Mouse (Mus musculus) forebrain, embryonic 10.5 days (tissue): ENCODE data around the gene Hid1. TPM values are rescaled to one million over a fixed set of nuclear protein-coding genes. Genes with fewer than 3 reads are reported as not detected.

Experiments
- DNase-seq: peaks from one replicate; pipeline ENCODE4 v3.0.0-alpha.2; 2017; ENCODE audit warnings: low spot score; ENCODE audit errors: extremely low spot score
- H3K27ac ChIP-seq: fragments of 300-500 bp; sonication (generic); 2 replicates; pipeline ENCODE4 v1.5.1; 2016; ENCODE audit warnings: mild to moderate bottlenecking
- H3K27me3 ChIP-seq: fragments of 300-500 bp; sonication (generic); 2 replicates; pipeline ENCODE4 v1.6.1; 2016; ENCODE audit warnings: mild to moderate bottlenecking; ENCODE audit not compliant: poor library complexity, severe bottlenecking
- H3K36me3 ChIP-seq: fragments of 300-500 bp; sonication (generic); replicated peaks from 2 replicates; pipeline ENCODE4 v1.6.1; 2016; ENCODE audit warnings: mild to moderate bottlenecking, moderate library complexity
- H3K4me1 ChIP-seq: fragments of 300-500 bp; sonication (generic); 2 replicates; pipeline ENCODE4 v1.6.1; 2016
- H3K4me3 ChIP-seq: fragments of 300-500 bp; sonication (generic); 2 replicates; pipeline ENCODE4 v1.5.1; 2016; ENCODE audit warnings: mild to moderate bottlenecking, moderate library complexity
- H3K9me3 ChIP-seq: fragments of 300-500 bp; sonication (generic); 2 replicates; pipeline ENCODE4 v1.6.1; 2016; ENCODE audit warnings: mild to moderate bottlenecking, moderate library complexity
- WGBS: fragments of 180-500 bp; shearing (Covaris S2); methylation state at CpG from one replicate; pipeline ENCODE4 v1.1.7; 2016; 5-methylcytosine and 5-hydroxymethylcytosine counted together
- polyA plus RNA-seq: library from polyadenylated mRNA; unstranded; fragments of >200 nt; fragmentation: Nextera tagmentation; extraction: Ambion mirVana; gene quantifications from 2 replicates; pipeline ENCODE4 v1.2.1, GENCODE M21; 2016

The Hid1 gene
- polyA plus RNA-seq, 1 experiment from 2014 or later = 18.2 TPM

- Histone ChIP-seq H3K27ac (peak overlapping the region; percentile 98), H3K4me3 (peak overlapping the region; percentile 95), H3K4me1 (peaks cover 51% of the 10 kb centered on the region), H3K9me3 (no peaks in the 10 kb centered on the region), H3K36me3 (peaks cover 42% of the 10 kb centered on the region), H3K27me3 (no peaks in the 10 kb centered on the region)
- WGBS = 70% methylated on average over 5 of the region's 5 CpGs
- DNase-seq = no peak
These were observed 17.0 kb upstream of the Hid1 start for GRCm38 (mm10) chr11:115384587-115384986.

- Histone ChIP-seq H3K27ac (peak overlapping the region; percentile 98), H3K9me3 (no peaks in the 10 kb centered on the region), H3K27me3 (no peaks in the 10 kb centered on the region), H3K4me3 (peak overlapping the region; percentile 95), H3K36me3 (peaks cover 35% of the 10 kb centered on the region), H3K4me1 (peaks cover 51% of the 10 kb centered on the region)
- 63% methylated on average over 16 of the region's 16 CpGs for WGBS
- no peak for DNase-seq
These were observed 16.3 kb upstream of the Hid1 start for GRCm38 (mm10) chr11:115383701-115384474.

GRCm38 (mm10) chr11:115382891-115383290 is 15.3 kb upstream of the Hid1 start:
- peak overlapping the region; percentile 95 for H3K4me3 ChIP-seq
- peaks cover 3% of the 10 kb centered on the region; the same call in 1 of the 2 replicates for H3K9me3 ChIP-seq
- H3K27me3 ChIP-seq = no peaks in the 10 kb centered on the region
- DNase-seq = no peak
- H3K4me1 ChIP-seq = peaks cover 51% of the 10 kb centered on the region
- peaks cover 25% of the 10 kb centered on the region for H3K36me3 ChIP-seq
- 22% methylated on average over 5 of the region's 5 CpGs for WGBS
- peak overlapping the region; percentile 98 for H3K27ac ChIP-seq

GRCm38 (mm10) chr11:115381743-115382539 is 14.4 kb upstream of the Hid1 start, which contains the start of gene Cdr2l:
Gene Cdr2l, plus strand, starts transcription at chr11:115381916.
- Histone ChIP-seq H3K27ac (peak within 1 kb of the TSS; percentile 98), H3K4me3 (peak within 1 kb of the TSS; percentile 95), H3K27me3 (0 out of 2 replicates have a peak, but pooled peaks cover under 1% of the 10 kb centered on the region), H3K36me3 (peaks cover 17% of the 10 kb centered on the region; the same call in 1 of the 2 replicates), H3K4me1 (peaks cover 51% of the 10 kb centered on the region), H3K9me3 (peaks cover 6% of the 10 kb centered on the region; the same call in 1 of the 2 replicates)
- peak; percentile 90 for DNase-seq
- WGBS = under 1% methylated on average over 75 of the region's 76 CpGs

GRCm38 (mm10) chr11:115381276-115381675 is 13.7 kb upstream of the Hid1 start:
- H3K27ac ChIP-seq = peak overlapping the region; percentile 98
- H3K4me1 ChIP-seq = peaks cover 51% of the 10 kb centered on the region
- 10% methylated on average over 9 of the region's 9 CpGs for WGBS
- H3K9me3 ChIP-seq = peaks cover 6% of the 10 kb centered on the region; the same call in 1 of the 2 replicates
- H3K36me3 ChIP-seq = peaks cover 11% of the 10 kb centered on the region; the same call in 1 of the 2 replicates
- H3K4me3 ChIP-seq = peak overlapping the region; percentile 95
- DNase-seq = no peak
- peaks cover 7% of the 10 kb centered on the region for H3K27me3 ChIP-seq

- Histone ChIP-seq H3K4me3 (no peak overlapping the region), H3K27me3 (peaks cover 42% of the 10 kb centered on the region), H3K9me3 (peaks cover 6% of the 10 kb centered on the region; the same call in 1 of the 2 replicates), H3K27ac (no peak overlapping the region), H3K36me3 (no peaks in the 10 kb centered on the region), H3K4me1 (peaks cover 33% of the 10 kb centered on the region)
- no peak for DNase-seq
- WGBS = 88% methylated on average over 7 of the region's 7 CpGs
These were observed 10.3 kb upstream of the Hid1 start for GRCm38 (mm10) chr11:115377854-115378253.

- Histone ChIP-seq H3K27me3 (peaks cover 48% of the 10 kb centered on the region), H3K27ac (no peak overlapping the region), H3K9me3 (peaks cover 6% of the 10 kb centered on the region; the same call in 1 of the 2 replicates), H3K4me1 (peaks cover 27% of the 10 kb centered on the region), H3K36me3 (no peaks in the 10 kb centered on the region), H3K4me3 (no peak overlapping the region)
- no peak for DNase-seq
- 89% methylated on average over 4 of the region's 4 CpGs for WGBS
These were observed 9.7 kb upstream of the Hid1 start for GRCm38 (mm10) chr11:115377254-115377653.

GRCm38 (mm10) chr11:115376722-115377121 is 9.2 kb upstream of the Hid1 start:
- WGBS = 77% methylated on average over 7 of the region's 7 CpGs
- peaks cover 53% of the 10 kb centered on the region for H3K27me3 ChIP-seq
- no peak overlapping the region for H3K4me3 ChIP-seq
- H3K4me1 ChIP-seq = peaks cover 25% of the 10 kb centered on the region
- H3K27ac ChIP-seq = no peak overlapping the region
- no peak for DNase-seq
- H3K9me3 ChIP-seq = peaks cover 6% of the 10 kb centered on the region; the same call in 1 of the 2 replicates
- H3K36me3 ChIP-seq = no peaks in the 10 kb centered on the region

- Histone ChIP-seq H3K27ac (peak overlapping the region; percentile 71; the same call in 1 of the 2 replicates), H3K36me3 (no peaks in the 10 kb centered on the region), H3K4me1 (peaks cover 14% of the 10 kb centered on the region), H3K9me3 (peaks cover 6% of the 10 kb centered on the region; the same call in 1 of the 2 replicates), H3K27me3 (peaks cover 72% of the 10 kb centered on the region), H3K4me3 (peak overlapping the region; percentile 59)
- 66% methylated on average over 12 of the region's 12 CpGs for WGBS
- no peak for DNase-seq
These were observed 7.3 kb upstream of the Hid1 start for GRCm38 (mm10) chr11:115374695-115375425.

GRCm38 (mm10) chr11:115373805-115374694 is 6.5 kb upstream of the Hid1 start:
- peaks cover 80% of the 10 kb centered on the region for H3K27me3 ChIP-seq

GRCm38 (mm10) chr11:115372737-115373136 is 5.2 kb upstream of the Hid1 start:
- WGBS = 57% methylated on average over 2 of the region's 2 CpGs
- peaks cover 15% of the 10 kb centered on the region for H3K4me1 ChIP-seq

More at GRCm38 (mm10) chr11:115373805-115374694, 6.5 kb upstream of the Hid1 start:
- Histone ChIP-seq H3K36me3 (no peaks in the 10 kb centered on the region), H3K4me3 (peak overlapping the region; percentile 59), H3K9me3 (peaks cover 6% of the 10 kb centered on the region; the same call in 1 of the 2 replicates), H3K4me1 (peaks cover 14% of the 10 kb centered on the region), H3K27ac (peak overlapping the region; percentile 71)
- WGBS = 3% methylated on average over 30 of the region's 30 CpGs
- DNase-seq = peak; percentile 49

More at GRCm38 (mm10) chr11:115372737-115373136, 5.2 kb upstream of the Hid1 start:
- Histone ChIP-seq H3K27ac (no peak overlapping the region), H3K9me3 (peaks cover 2% of the 10 kb centered on the region; the same call in 1 of the 2 replicates), H3K27me3 (peaks cover 93% of the 10 kb centered on the region), H3K36me3 (no peaks in the 10 kb centered on the region), H3K4me3 (no peak overlapping the region)
- no peak for DNase-seq
